ENCODE assay signal across 8 mouse cellular contexts in genomic region chr3:90587361-90588101, GRCm38 (mm10). TPM values are rescaled to one million over a fixed set of nuclear protein-coding genes. Genes with fewer than 3 reads are reported as not detected.
DNase-seq lines count a peak whose midpoint lies in the region; ATAC-seq lines count a peak whose summit lies in the region.

No protein-coding gene starts in this region.

- no peaks in the 10 kb centered on the region for H3K9me3 ChIP-seq in kidney, embryonic 16.5 days (ENCODE audit: low read length)
- H3K9me3 ChIP-seq in hindbrain, embryonic 10.5 days, result no peaks in the 10 kb centered on the region

- H3K4me1 ChIP-seq in kidney, embryonic 16.5 days (ENCODE audit: insufficient read depth, low read length), result peaks cover 12% of the 10 kb centered on the region; the same call in 1 of the 2 replicates
- 0 out of 2 replicates have a peak, but pooled peaks cover 5% of the 10 kb centered on the region for H3K4me1 ChIP-seq in hindbrain, embryonic 10.5 days (replicated peaks)

- no peak for DNase-seq in kidney, adult 18-20 months
- peak; percentile 74 for DNase-seq in CD4-positive helper T cell, adult 2 months (ENCODE audit: low read depth, low spot score)
- peak; percentile 68 for DNase-seq in adipocyte (ENCODE audit: low spot score)
- peak; percentile 36 to 90 for DNase-seq in left cerebral cortex, postnatal 14 days (ENCODE audit: low spot score in 2 of 2)
- DNase-seq in thymus, postnatal 4 days, result peak; percentile 44
- DNase-seq in hindbrain, embryonic 10.5 days (ENCODE audit: low spot score), result no peak
- DNase-seq in cerebellum, adult 18-20 months, result no peak

- peak overlapping the region; percentile 52 for H3K27ac ChIP-seq in kidney, embryonic 16.5 days (ENCODE audit: low read length)
- no peak overlapping the region for H3K27ac ChIP-seq in hindbrain, embryonic 10.5 days

- no peak overlapping the region for H3K4me3 ChIP-seq in kidney, embryonic 16.5 days (ENCODE audit: low read length)
- no peak overlapping the region for H3K4me3 ChIP-seq in hindbrain, embryonic 10.5 days

- ATAC-seq in kidney, embryonic 16.5 days (ENCODE audit: low FRiP score, low TSS enrichment), result no peak

- H3K9ac ChIP-seq in kidney, embryonic 16.5 days (replicated peaks; ENCODE audit: low read length), result no peak overlapping the region

- WGBS in kidney, embryonic 16.5 days, result 81% methylated on average over 14 of the region's 14 CpGs
- 94% methylated on average over 14 of the region's 14 CpGs for WGBS in hindbrain, embryonic 10.5 days

- no peak overlapping the region for H3K4me2 ChIP-seq in kidney, embryonic 16.5 days (replicated peaks; ENCODE audit: low read depth, low read length)

- H3K27me3 ChIP-seq in kidney, embryonic 16.5 days (ENCODE audit: insufficient read depth, low read length), result no peaks in the 10 kb centered on the region
- no peaks in the 10 kb centered on the region for H3K27me3 ChIP-seq in hindbrain, embryonic 10.5 days (ENCODE audit: insufficient read depth, poor library complexity, severe bottlenecking)

- H3K36me3 ChIP-seq in kidney, embryonic 16.5 days (ENCODE audit: insufficient read depth, low read length), result no peaks in the 10 kb centered on the region
- H3K36me3 ChIP-seq in hindbrain, embryonic 10.5 days, result no peaks in the 10 kb centered on the region

- intact Hi-C loops in left cerebral cortex, postnatal 14 days (cut with DNase I), result loop anchor here (2.0 kb wide), 2 partner anchors 25 to 65 kb away; partner anchors contain the start of gene S100a6

RNA-seq across cellular contexts. Expression of gene S100a2, which starts 2.5 kb away (rescaled TPM):
- polyA plus RNA-seq in kidney, embryonic 16.5 days (2015; fragmentation: Nextera tagmentation; extraction: Ambion mirVana), result not detected in 2 replicates
- not detected for total RNA-seq in left cerebral cortex, postnatal 14 days (2021)
- polyA plus RNA-seq in hindbrain, embryonic 10.5 days (2016; fragmentation: Nextera tagmentation; extraction: Ambion mirVana), result not detected in 2 replicates

RNA-seq across cellular contexts. Expression of gene Gm42674, which starts 14.2 kb away (rescaled TPM):
- polyA plus RNA-seq in kidney, embryonic 16.5 days (2015; fragmentation: Nextera tagmentation; extraction: Ambion mirVana), result not detected in 2 replicates
- not detected for total RNA-seq in left cerebral cortex, postnatal 14 days (2021)
- not detected in 2 replicates for polyA plus RNA-seq in hindbrain, embryonic 10.5 days (2016; fragmentation: Nextera tagmentation; extraction: Ambion mirVana)

RNA-seq across cellular contexts. Expression of gene S100a4, which starts 16.0 kb away (rescaled TPM):
- polyA plus RNA-seq in kidney, embryonic 16.5 days (2015; fragmentation: Nextera tagmentation; extraction: Ambion mirVana), result 3.6 and 5.5 TPM in 2 replicates
- total RNA-seq in left cerebral cortex, postnatal 14 days (2021), result 1 to 10 TPM; 6.8 to 7.0 TPM
- polyA plus RNA-seq in hindbrain, embryonic 10.5 days (2016; fragmentation: Nextera tagmentation; extraction: Ambion mirVana), result not detected in 2 replicates

RNA-seq across cellular contexts. Expression of gene S100a5, which starts 20.8 kb away (rescaled TPM):
- 0.45 and 0.99 TPM in 2 replicates for polyA plus RNA-seq in kidney, embryonic 16.5 days (2015; fragmentation: Nextera tagmentation; extraction: Ambion mirVana)
- not detected for total RNA-seq in left cerebral cortex, postnatal 14 days (2021)
- not detected in 2 replicates for polyA plus RNA-seq in hindbrain, embryonic 10.5 days (2016; fragmentation: Nextera tagmentation; extraction: Ambion mirVana)

RNA-seq across cellular contexts. Expression of gene S100a6, which starts 25.2 kb away (rescaled TPM):
- polyA plus RNA-seq in kidney, embryonic 16.5 days (2015; fragmentation: Nextera tagmentation; extraction: Ambion mirVana), result 173 and 181 TPM in 2 replicates
- 10 to 100 TPM; 30.8 to 35.1 TPM for total RNA-seq in left cerebral cortex, postnatal 14 days (2021)
- polyA plus RNA-seq in hindbrain, embryonic 10.5 days (2016; fragmentation: Nextera tagmentation; extraction: Ambion mirVana), result 14.4 and 18.3 TPM in 2 replicates

Comparison
In these comparisons a context has a peak if more than half of its experiments do, and no peak if none do; other contexts are left out.
1. DNase-seq: peak in CD4-positive helper T cell, adult 2 months (single experiment), adipocyte (single experiment), left cerebral cortex, postnatal 14 days (2 of 2) and thymus, postnatal 4 days (single experiment); none in kidney, adult 18-20 months (single experiment), hindbrain, embryonic 10.5 days (single experiment) and cerebellum, adult 18-20 months (0 of 2).